Comparison of ENCODE assay signal across 8 mouse cellular contexts in the genomic region with DNA sequence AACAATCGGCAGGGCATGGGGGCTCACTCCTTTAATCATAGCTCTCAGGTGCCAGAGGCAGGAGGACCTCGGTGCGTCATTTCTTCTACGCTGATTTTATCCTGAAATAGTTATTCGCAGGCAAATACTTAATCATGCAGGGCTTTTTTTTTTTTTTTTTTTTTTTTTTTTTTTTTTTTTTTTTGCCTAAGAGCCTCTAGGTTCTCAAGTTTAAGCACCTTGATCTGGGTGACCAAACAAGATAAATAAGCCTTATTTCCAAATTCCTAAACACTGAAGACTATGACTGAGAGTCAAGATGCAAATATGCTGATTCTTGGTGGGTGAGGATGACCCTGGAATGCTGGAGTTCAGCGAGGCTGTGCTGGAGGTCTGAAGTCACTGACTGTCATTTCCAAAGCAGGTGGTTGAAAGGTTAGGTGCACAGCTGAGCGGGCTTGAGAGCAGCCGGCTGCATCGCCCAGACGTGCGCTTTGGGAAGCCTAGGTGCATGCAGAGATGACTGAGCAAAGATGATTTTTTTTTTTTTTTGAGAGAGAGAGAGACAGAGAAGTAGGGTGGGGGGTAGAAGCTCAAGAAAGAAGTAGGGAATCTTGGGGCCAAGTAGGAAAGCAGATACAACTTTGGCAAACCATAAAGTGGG. TPM values are rescaled to one million over a fixed set of nuclear protein-coding genes. Genes with fewer than 3 reads are reported as not detected.
DNase-seq lines count a peak whose midpoint lies in the region; ATAC-seq and TF ChIP-seq lines count a peak whose summit lies in the region.

No protein-coding gene starts in this region.

- peaks cover 25% of the 10 kb centered on the region for H3K36me3 ChIP-seq in heart, embryonic 10.5 days
- peaks cover 11 to 19% of the 10 kb centered on the region in 2 experiments for H3K36me3 ChIP-seq in MEL (ENCODE audit: control insufficient read depth in 1 of 2, insufficient read depth in 2 of 2, low read length in 2 of 2)
- peaks cover 7% of the 10 kb centered on the region for H3K36me3 ChIP-seq in forebrain, embryonic 15.5 days
- H3K36me3 ChIP-seq in limb, embryonic 11.5 days (ENCODE audit: control insufficient read depth, insufficient read depth, low read length): no peaks in the 10 kb centered on the region
- peaks cover 10% of the 10 kb centered on the region for H3K36me3 ChIP-seq in neural tube, embryonic 12.5 days

- TF ChIP-seq POLR2A in MEL (IDR thresholded peaks at IDR 0.05; ENCODE audit: control insufficient read depth in 1 of 2, insufficient read depth in 1 of 2, low read depth in 1 of 2, low read length in 2 of 2, poor library complexity in 1 of 2): no peak

- no peak for TF ChIP-seq RAD21 in MEL (IDR thresholded peaks at IDR 0.05; ENCODE audit: low read depth, low read length)

- peak overlapping the region; percentile 86 for H3K9ac ChIP-seq in MEL (ENCODE audit: control insufficient read depth, low read depth, low read length, poor library complexity, severe bottlenecking)
- H3K9ac ChIP-seq in forebrain, embryonic 15.5 days (replicated peaks): peak overlapping the region; percentile 74
- peak overlapping the region; percentile 60 for H3K9ac ChIP-seq in limb, embryonic 11.5 days (ENCODE audit: low read length)
- peak overlapping the region; percentile 78 for H3K9ac ChIP-seq in neural tube, embryonic 12.5 days

- no peak for DNase-seq in heart, embryonic 10.5 days (ENCODE audit: low spot score)
- DNase-seq in heart, adult 8-10 months (ENCODE audit: low spot score): no peak
- peak; percentile 51 for DNase-seq in MEL (ENCODE audit: low read depth, low spot score)
- no peak for DNase-seq in limb, embryonic 11.5 days (ENCODE audit: low spot score)
- no peak for DNase-seq in frontal cortex, postnatal 10 days (ENCODE audit: low spot score in 2 of 2)
- no peak for DNase-seq in ovary, postnatal 14 days (ENCODE audit: low spot score)

- no peaks in the 10 kb centered on the region for H3K27me3 ChIP-seq in heart, embryonic 10.5 days (ENCODE audit: insufficient read depth, poor library complexity, severe bottlenecking)
- no peaks in the 10 kb centered on the region for H3K27me3 ChIP-seq in MEL (ENCODE audit: control insufficient read depth in 1 of 2, insufficient read depth in 2 of 2, low read length in 2 of 2)
- no peaks in the 10 kb centered on the region for H3K27me3 ChIP-seq in forebrain, embryonic 15.5 days
- H3K27me3 ChIP-seq in limb, embryonic 11.5 days (ENCODE audit: control insufficient read depth, insufficient read depth, low read length): no peaks in the 10 kb centered on the region
- H3K27me3 ChIP-seq in neural tube, embryonic 12.5 days (replicated peaks): no peaks in the 10 kb centered on the region

- ATAC-seq in forebrain, embryonic 15.5 days (replicated peaks): peak; percentile 6
- ATAC-seq in limb, embryonic 11.5 days (ENCODE audit: insufficient number of reproducible peaks, low FRiP score, low TSS enrichment, low read depth): no peak; the same call in 1 of the 2 replicates
- peak; percentile 7 for ATAC-seq in neural tube, embryonic 12.5 days (ENCODE audit: low FRiP score, low read depth)

- H3K4me2 ChIP-seq in forebrain, embryonic 15.5 days (replicated peaks): peak overlapping the region; percentile 69
- peak overlapping the region; percentile 67 for H3K4me2 ChIP-seq in limb, embryonic 11.5 days (ENCODE audit: low read depth, severe bottlenecking)
- peak overlapping the region; percentile 72 for H3K4me2 ChIP-seq in neural tube, embryonic 12.5 days (replicated peaks)

- TF ChIP-seq CTCF in MEL (IDR thresholded peaks at IDR 0.05 in 2 of 3, conservative IDR thresholded peaks at IDR 0.05 in 1 of 3; ENCODE audit: control insufficient read depth in 1 of 3, insufficient read depth in 1 of 3, low read depth in 2 of 3, low read length in 3 of 3, poor library complexity in 1 of 3, severe bottlenecking in 1 of 3): no peak

- H3K27ac ChIP-seq in heart, embryonic 10.5 days: peak overlapping the region; percentile 94
- no peak overlapping the region for H3K27ac ChIP-seq in MEL (ENCODE audit: control insufficient read depth, low read depth, low read length)
- H3K27ac ChIP-seq in forebrain, embryonic 15.5 days (replicated peaks): no peak overlapping the region
- H3K27ac ChIP-seq in limb, embryonic 11.5 days (replicated peaks; ENCODE audit: low read depth, low read length): no peak overlapping the region
- H3K27ac ChIP-seq in neural tube, embryonic 12.5 days: no peak overlapping the region

- peaks cover 5% of the 10 kb centered on the region; the same call in 1 of the 2 replicates for H3K4me1 ChIP-seq in heart, embryonic 10.5 days
- peaks cover 5 to 9% of the 10 kb centered on the region in 2 experiments; a peak in 3 of 4 replicates for H3K4me1 ChIP-seq in MEL (ENCODE audit: control insufficient read depth in 1 of 2, insufficient read depth in 2 of 2, low read length in 2 of 2)
- H3K4me1 ChIP-seq in forebrain, embryonic 15.5 days: peaks cover 18% of the 10 kb centered on the region
- H3K4me1 ChIP-seq in limb, embryonic 11.5 days (ENCODE audit: control insufficient read depth, insufficient read depth, low read length): no peaks in the 10 kb centered on the region
- H3K4me1 ChIP-seq in neural tube, embryonic 12.5 days: peaks cover 3% of the 10 kb centered on the region; the same call in 1 of the 2 replicates

- 38% methylated on average over 11 of the region's 11 CpGs for WGBS in heart, embryonic 10.5 days
- 41% methylated on average over 11 of the region's 11 CpGs for WGBS in forebrain, embryonic 15.5 days
- WGBS in limb, embryonic 11.5 days: 44% methylated on average over 11 of the region's 11 CpGs
- 45% methylated on average over 11 of the region's 11 CpGs for WGBS in neural tube, embryonic 12.5 days

- peaks cover 36% of the 10 kb centered on the region for H3K79me2 ChIP-seq in MEL (ENCODE audit: control insufficient read depth, insufficient read depth, low read length, poor library complexity)

- no peaks in the 10 kb centered on the region for H3K9me3 ChIP-seq in heart, embryonic 10.5 days
- H3K9me3 ChIP-seq in MEL (replicated peaks; ENCODE audit: insufficient read depth, low read length): no peaks in the 10 kb centered on the region
- H3K9me3 ChIP-seq in forebrain, embryonic 15.5 days: no peaks in the 10 kb centered on the region
- H3K9me3 ChIP-seq in limb, embryonic 11.5 days (ENCODE audit: control insufficient read depth, low read length): no peaks in the 10 kb centered on the region
- no peaks in the 10 kb centered on the region for H3K9me3 ChIP-seq in neural tube, embryonic 12.5 days

- peak overlapping the region; percentile 89 for H3K4me3 ChIP-seq in heart, embryonic 10.5 days
- peak overlapping the region; percentile 76 to 90 for H3K4me3 ChIP-seq in MEL (ENCODE audit: control insufficient read depth in 1 of 2, insufficient read depth in 1 of 2, low read depth in 2 of 2, low read length in 2 of 2)
- H3K4me3 ChIP-seq in forebrain, embryonic 15.5 days: peak overlapping the region; percentile 81
- peak overlapping the region; percentile 70 for H3K4me3 ChIP-seq in limb, embryonic 11.5 days (ENCODE audit: low read depth, low read length)
- peak overlapping the region; percentile 82 for H3K4me3 ChIP-seq in neural tube, embryonic 12.5 days

- TF ChIP-seq EP300 in MEL (IDR thresholded peaks at IDR 0.05; ENCODE audit: low read depth in 1 of 2, low read length in 2 of 2): no peak

TF ChIP-seq in MEL, 35 proteins besides CTCF, POLR2A, EP300 and RAD21:
- TF ChIP-seq MAZ (IDR thresholded peaks at IDR 0.05; ENCODE audit: low read depth, low read length) (no peak), GATA1 (IDR thresholded peaks at IDR 0.05; ENCODE audit: low read depth, low read length) (no peak), CHD1 (IDR thresholded peaks at IDR 0.05; ENCODE audit: low read depth, low read length) (peak; percentile 57; the same call in 1 of the 2 replicates), ZNF384 (IDR thresholded peaks at IDR 0.05; ENCODE audit: low read depth, low read length) (peak; percentile 79), CHD2 (IDR thresholded peaks at IDR 0.05; ENCODE audit: low read length) (no peak)

RNA-seq across cellular contexts. Expression of gene Fam98a, which starts 0.9 kb away (rescaled TPM):
- polyA plus RNA-seq in heart, embryonic 10.5 days (2016; fragmentation: Nextera tagmentation; extraction: Ambion mirVana): 26.4 and 28.8 TPM in 2 replicates
- 10 to 100 TPM; 40.3 to 43.8 (median 40.8) TPM for total RNA-seq in heart, adult 8-10 months (2022)
- 37.7 and 39.4 TPM in 2 replicates for total RNA-seq in MEL (2012; rRNA removed)
- 10 to 100 TPM in 1 of 2 experiments, not detected in 1; 64.9 TPM for polyA plus RNA-seq in MEL (2012; ENCODE audit: insufficient read depth in 1 of 2, insufficient read length in 2 of 2, low read depth in 1 of 2, low replicate concordance in 2 of 2, missing spikeins in 1 of 2)
- polyA plus RNA-seq in forebrain, embryonic 15.5 days (2015; fragmentation: Nextera tagmentation; extraction: Ambion mirVana): 35.3 and 36.2 TPM in 2 replicates
- 7.7 and 8.2 TPM in 2 replicates for polyA plus RNA-seq in limb, embryonic 11.5 days (2014; fragmentation: Nextera tagmentation; extraction: Ambion mirVana)
- polyA plus RNA-seq in neural tube, embryonic 12.5 days (2016; fragmentation: Nextera tagmentation; extraction: Ambion mirVana): 32.2 and 34.6 TPM in 2 replicates
